Mouse (Mus musculus): ENCODE measurements at regions not wholly inside any gene's neighbourhood (a gene's known extent, or its start where the extent isn't known, plus 50 kb on each side); places are given as distances from the start of the nearest gene placed in this dataset.

DNA sequence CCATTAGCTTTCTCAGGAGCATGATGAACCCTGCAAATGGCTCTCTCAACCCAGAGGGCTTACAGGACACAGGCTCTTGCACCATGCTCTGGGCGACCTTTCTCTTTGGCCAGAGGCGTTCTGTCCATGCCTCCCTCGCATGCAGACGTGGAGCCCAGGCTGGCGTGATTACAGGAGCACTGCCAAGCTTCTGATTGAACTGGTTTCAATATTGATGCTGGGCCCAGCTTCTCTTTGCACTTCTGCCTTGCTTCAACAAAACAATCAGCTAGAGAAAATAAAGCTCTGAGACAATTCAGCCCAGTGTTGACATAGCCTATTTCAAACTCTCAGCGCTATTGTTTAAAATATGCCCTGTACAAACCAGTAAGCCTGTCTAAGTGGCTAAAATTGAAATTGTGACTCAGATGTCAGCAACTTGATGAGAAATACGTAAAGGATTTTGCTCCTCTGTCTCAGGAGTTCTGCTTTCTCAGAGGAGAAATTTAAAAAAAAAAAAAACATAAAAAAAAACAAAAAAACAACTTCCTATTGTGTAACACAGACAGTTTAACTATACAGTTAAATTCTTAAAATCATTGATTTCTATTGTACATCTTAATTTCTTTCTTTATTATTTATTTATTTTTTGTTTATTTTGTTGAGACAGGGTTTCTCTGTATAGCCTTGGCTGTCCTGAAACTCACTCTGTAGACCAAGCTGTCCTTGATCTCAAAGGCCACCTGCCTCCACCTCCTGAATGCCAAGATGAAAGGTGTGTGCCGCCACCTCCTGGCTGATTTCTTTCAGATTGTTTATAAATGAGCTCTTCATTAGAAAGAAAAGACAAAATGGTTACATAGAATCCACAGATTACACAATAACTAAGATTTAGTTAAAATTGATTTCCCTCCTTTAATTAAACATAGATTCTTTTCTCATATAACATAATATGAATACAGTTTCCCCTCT lies 96.9 kb upstream of the Enpep start:
- Histone ChIP-seq H3K4me3 (ENCODE audit: inconsistent target) (no peak overlapping the region), H3K27ac (peak overlapping the region; percentile 51), H3K79me2 (ENCODE audit: inconsistent target) (no peaks in the 10 kb centered on the region), H3K36me3 (ENCODE audit: inconsistent target) (no peaks in the 10 kb centered on the region)
- 75% methylated on average over 8 of the region's 8 CpGs for WGBS (ENCODE audit: missing documents)

DNA sequence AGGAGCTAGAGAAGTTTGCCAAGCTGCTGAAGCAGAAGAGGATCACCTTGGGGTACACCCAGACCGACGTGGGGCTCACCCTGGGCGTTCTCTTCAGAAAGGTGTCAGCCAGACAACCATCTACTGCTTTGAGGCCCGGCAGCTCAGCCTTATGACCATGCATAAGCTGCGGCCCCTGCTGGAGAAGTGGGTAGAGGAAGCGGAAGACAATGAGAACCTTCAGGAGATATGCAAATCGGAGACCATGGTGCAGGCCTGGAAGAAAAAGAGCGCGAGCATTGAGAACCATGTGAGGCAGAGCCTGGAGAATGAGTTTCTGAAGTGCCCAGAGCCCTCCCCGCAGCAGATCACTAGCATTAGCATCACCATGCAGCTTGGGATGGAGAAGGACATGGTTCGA lies 98.1 kb upstream of the Elovl6 start:
- H3K79me2 ChIP-seq (ENCODE audit: inconsistent target), result no peaks in the 10 kb centered on the region
- WGBS (ENCODE audit: missing documents), result 79% methylated on average over 11 of the region's 11 CpGs
- no peak overlapping the region for H3K27ac ChIP-seq
- no peaks in the 10 kb centered on the region for H3K36me3 ChIP-seq (ENCODE audit: inconsistent target)
- no peak overlapping the region for H3K4me3 ChIP-seq (ENCODE audit: inconsistent target)

DNA sequence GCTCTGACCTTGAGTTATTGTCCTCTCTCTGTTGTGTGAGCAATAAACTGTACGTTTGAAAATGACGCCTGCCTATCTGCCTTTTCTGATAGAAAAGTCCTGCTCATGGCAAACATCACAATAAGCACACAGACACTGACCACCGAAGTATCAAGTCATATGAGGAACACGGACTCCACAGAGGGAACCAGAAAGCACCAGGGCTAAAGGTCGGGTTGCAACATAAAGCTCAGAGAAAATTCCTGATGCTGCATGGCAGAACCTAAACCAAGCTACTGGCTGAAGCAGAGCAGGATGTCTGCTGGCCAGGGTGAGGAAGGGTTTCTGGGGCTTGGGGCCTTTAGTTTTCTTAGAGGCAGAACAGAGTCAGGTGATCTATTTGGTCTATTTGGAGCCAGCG lies 94.5 kb upstream of the Elovl6 start:
- Histone ChIP-seq H3K36me3 (ENCODE audit: inconsistent target) (no peaks in the 10 kb centered on the region), H3K79me2 (ENCODE audit: inconsistent target) (no peaks in the 10 kb centered on the region), H3K4me3 (ENCODE audit: inconsistent target) (no peak overlapping the region), H3K27ac (no peak overlapping the region)
- WGBS (ENCODE audit: missing documents), result 85% methylated on average over 6 of the region's 6 CpGs

DNA sequence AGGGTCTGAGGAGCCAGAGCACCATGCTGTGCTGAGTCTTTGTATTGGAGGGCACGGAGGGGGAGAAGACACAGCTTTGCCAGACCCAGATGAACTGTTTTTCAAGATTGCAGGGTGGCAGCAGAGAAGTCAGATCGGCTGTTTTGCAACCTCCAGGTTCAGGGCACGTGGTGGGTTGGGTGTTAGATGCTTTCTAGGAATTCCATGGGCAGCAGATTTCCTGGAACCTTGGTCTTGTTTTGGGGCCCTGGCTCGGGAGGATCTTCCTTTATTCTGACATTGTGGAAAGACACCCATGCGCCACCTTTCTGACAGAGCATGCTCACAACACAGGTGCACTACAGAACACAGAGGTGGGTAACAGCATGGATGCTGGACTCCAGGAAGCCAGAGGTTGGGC lies 89.4 kb upstream of the Elovl6 start:
- Histone ChIP-seq H3K36me3 (ENCODE audit: inconsistent target) (no peaks in the 10 kb centered on the region), H3K27ac (no peak overlapping the region), H3K79me2 (ENCODE audit: inconsistent target) (no peaks in the 10 kb centered on the region), H3K4me3 (ENCODE audit: inconsistent target) (no peak overlapping the region)
- 65% methylated on average over 5 of the region's 5 CpGs for WGBS (ENCODE audit: missing documents)

DNA sequence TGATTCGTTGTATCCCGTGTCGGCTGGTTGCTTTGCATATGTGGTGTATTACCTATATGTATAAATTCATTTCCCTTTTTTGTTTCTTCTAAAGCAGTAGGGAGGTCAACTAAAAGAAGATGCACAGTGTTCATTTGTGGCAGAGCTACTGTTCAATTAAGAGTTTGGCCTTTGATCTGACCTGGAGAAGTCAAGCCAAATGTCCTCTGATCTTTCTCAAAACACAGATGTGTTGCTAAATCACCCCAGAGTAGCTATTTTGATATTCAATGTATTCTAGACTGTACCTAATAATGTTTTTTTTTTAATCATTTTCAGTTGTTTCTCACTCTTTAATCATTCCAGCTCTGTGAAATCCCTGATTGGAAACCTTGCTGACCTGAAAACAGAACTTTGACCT lies 87.9 kb upstream of the Elovl6 start:
- H3K27ac ChIP-seq, result no peak overlapping the region
- no peaks in the 10 kb centered on the region for H3K36me3 ChIP-seq (ENCODE audit: inconsistent target)
- H3K79me2 ChIP-seq (ENCODE audit: inconsistent target), result no peaks in the 10 kb centered on the region
- no peak overlapping the region for H3K4me3 ChIP-seq (ENCODE audit: inconsistent target)
- WGBS (ENCODE audit: missing documents), result 90% methylated on average over 3 of the region's 3 CpGs

DNA sequence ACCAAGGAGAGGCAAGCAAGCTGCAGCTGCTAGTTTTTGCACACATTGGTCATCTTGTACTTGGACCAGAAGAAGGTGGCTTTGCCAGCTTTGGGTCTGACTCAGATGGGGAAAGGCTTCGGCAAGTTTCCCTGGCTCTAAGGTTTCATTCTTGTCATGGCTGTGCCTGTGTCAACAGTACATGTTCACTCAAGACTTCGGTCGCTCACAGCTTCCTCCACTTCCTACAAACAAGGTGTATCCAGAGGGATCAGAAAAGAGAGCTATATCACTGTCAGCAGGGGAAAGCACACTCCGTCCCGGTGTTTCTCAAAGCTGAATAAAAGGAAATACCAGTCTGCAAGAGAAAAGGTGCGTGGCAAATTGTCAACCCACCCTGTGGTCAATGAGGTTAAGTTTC lies 86.2 kb upstream of the Elovl6 start:
- Histone ChIP-seq H3K36me3 (ENCODE audit: inconsistent target) (no peaks in the 10 kb centered on the region), H3K27ac (no peak overlapping the region), H3K4me3 (ENCODE audit: inconsistent target) (no peak overlapping the region), H3K79me2 (ENCODE audit: inconsistent target) (no peaks in the 10 kb centered on the region)
- 83% methylated on average over 6 of the region's 6 CpGs for WGBS (ENCODE audit: missing documents)

DNA sequence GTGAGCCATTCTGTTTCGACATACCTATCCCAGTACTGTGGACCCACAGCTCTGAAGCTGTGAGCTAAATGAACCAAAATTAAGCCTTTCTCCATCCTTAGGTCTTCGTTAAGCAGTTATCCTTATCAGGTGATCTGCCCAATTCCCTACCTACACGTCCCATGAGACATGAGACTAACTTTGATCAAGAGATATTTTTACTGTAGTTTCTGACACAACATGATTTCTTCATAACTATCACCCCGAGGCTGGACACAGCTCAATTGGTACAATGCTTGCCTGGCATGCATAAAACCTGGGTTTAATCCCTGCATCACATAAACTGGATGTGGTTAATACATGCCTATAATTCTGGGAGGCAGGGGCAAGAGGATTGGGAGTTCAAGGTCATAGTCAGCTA lies 82.2 kb upstream of the Elovl6 start:
- Histone ChIP-seq H3K27ac (no peak overlapping the region), H3K4me3 (ENCODE audit: inconsistent target) (no peak overlapping the region), H3K79me2 (ENCODE audit: inconsistent target) (no peaks in the 10 kb centered on the region), H3K36me3 (ENCODE audit: inconsistent target) (no peaks in the 10 kb centered on the region)
- 94% methylated on average over 4 of the region's 4 CpGs for WGBS (ENCODE audit: missing documents)

DNA sequence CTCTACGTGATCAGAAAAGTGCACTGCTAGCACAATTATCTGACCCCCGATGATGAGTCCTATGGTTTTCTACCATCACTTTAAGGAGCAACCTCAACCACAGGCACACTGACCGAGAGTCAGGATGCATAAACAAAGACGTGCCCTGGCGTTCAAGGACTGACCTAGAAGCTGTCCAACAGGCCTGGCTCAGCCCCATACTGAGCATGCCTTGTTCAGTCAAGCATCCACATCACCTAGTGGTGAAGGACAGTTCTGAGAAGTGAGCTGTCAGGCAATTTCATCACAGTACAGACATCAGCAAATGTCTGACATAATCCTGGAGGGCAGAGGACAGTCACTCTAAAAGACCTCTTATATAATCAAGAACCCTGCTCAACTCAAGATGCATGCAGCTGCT lies 81.5 kb upstream of the Elovl6 start:
- no peak overlapping the region for H3K27ac ChIP-seq
- H3K79me2 ChIP-seq (ENCODE audit: inconsistent target), result no peaks in the 10 kb centered on the region
- 94% methylated on average over 5 of the region's 5 CpGs for WGBS (ENCODE audit: missing documents)
- no peak overlapping the region for H3K4me3 ChIP-seq (ENCODE audit: inconsistent target)
- no peaks in the 10 kb centered on the region for H3K36me3 ChIP-seq (ENCODE audit: inconsistent target)

DNA sequence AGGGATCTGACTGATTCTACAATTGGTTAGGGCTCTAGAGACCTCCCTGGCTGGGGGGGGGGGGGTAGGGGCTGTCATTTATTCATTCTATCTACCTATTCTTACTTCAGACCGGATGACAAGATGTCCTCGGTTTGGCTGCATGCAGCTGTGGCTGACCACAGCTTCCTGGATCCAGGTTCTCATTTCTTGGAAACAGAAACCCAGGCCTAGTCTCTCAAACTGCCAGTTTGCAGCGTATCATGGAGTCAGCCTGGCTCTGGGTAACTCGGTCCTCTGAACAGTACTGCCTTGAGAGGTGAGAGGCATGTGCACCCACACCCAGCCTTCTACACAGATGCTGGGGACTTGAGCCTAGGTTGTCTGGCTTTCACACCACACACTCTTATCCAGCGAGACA lies 62.1 kb upstream of the Elovl6 start:
- H3K4me3 ChIP-seq (ENCODE audit: inconsistent target), result no peak overlapping the region
- H3K79me2 ChIP-seq (ENCODE audit: inconsistent target), result no peaks in the 10 kb centered on the region
- WGBS (ENCODE audit: missing documents), result 28% methylated on average over 5 of the region's 5 CpGs
- no peak overlapping the region for H3K27ac ChIP-seq
- no peaks in the 10 kb centered on the region for H3K36me3 ChIP-seq (ENCODE audit: inconsistent target)

DNA sequence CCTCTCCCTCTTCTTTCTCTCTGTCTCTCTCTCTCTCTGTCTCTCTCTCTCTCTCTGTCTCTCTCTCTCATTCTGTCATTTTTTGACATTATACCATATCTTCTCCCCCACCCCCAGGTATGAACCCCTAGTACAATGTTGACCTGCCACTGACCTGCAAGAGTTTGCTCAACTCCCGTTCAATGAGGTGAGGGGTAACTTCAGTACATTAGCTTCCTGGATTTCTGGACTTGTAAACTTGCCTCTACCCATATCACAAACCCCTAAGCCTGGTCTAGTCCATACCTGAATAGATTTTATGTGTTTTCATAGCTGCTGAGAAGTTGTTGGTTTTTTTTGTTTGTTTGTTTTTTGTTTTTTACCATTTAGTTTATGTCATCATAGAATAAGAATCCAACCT lies 60.8 kb upstream of the Elovl6 start:
- Histone ChIP-seq H3K79me2 (ENCODE audit: inconsistent target) (no peaks in the 10 kb centered on the region), H3K27ac (no peak overlapping the region), H3K4me3 (ENCODE audit: inconsistent target) (no peak overlapping the region), H3K36me3 (ENCODE audit: inconsistent target) (no peaks in the 10 kb centered on the region)
- 53% methylated on average over 1 of the region's 1 CpGs for WGBS (ENCODE audit: missing documents)

DNA sequence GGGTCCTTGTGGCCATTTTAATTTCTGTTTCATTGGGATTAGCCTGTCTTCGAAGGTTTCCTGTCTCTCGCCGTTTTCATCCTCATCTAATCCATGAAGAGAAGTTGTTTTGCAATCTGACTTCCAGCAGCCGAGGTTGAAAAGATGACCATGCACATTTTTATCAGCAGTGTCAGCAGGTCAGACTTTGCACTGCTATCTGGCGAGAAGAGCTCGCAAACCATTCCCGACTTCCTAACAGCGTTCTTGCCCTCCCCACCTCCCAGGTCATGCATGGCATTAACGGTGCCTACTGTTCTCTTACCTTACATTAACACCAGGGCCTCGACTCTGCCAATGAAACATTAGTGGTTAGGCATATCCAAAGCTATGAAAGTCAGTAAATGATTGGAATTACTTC lies 60.1 kb upstream of the Elovl6 start:
- H3K27ac ChIP-seq, result no peak overlapping the region
- H3K36me3 ChIP-seq (ENCODE audit: inconsistent target), result no peaks in the 10 kb centered on the region
- WGBS (ENCODE audit: missing documents), result 15% methylated on average over 10 of the region's 10 CpGs
- no peak overlapping the region for H3K4me3 ChIP-seq (ENCODE audit: inconsistent target)
- H3K79me2 ChIP-seq (ENCODE audit: inconsistent target), result no peaks in the 10 kb centered on the region

DNA sequence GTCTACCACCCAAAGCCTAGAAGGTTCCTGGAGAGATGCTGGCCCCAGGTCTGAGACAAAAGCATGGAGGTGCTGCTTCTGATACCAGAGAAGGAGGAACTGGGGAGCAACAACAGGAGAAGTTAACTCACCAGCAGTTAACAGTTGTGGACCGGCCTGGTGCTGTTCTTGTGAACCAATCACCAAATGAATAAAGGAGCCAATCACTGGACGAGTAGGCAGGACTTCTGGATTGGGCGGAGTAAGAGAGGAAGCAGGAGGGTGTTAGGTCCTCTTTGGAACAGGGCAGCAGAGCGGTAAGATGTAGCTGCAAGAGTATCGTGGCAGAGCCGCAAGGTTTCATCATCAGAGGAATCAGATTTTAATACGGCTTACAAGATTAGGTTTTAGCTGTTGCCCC lies 57.7 kb upstream of the Elovl6 start:
- no peaks in the 10 kb centered on the region for H3K79me2 ChIP-seq (ENCODE audit: inconsistent target)
- 93% methylated on average over 7 of the region's 7 CpGs for WGBS (ENCODE audit: missing documents)
- no peak overlapping the region for H3K27ac ChIP-seq
- H3K4me3 ChIP-seq (ENCODE audit: inconsistent target), result no peak overlapping the region
- no peaks in the 10 kb centered on the region for H3K36me3 ChIP-seq (ENCODE audit: inconsistent target)

DNA sequence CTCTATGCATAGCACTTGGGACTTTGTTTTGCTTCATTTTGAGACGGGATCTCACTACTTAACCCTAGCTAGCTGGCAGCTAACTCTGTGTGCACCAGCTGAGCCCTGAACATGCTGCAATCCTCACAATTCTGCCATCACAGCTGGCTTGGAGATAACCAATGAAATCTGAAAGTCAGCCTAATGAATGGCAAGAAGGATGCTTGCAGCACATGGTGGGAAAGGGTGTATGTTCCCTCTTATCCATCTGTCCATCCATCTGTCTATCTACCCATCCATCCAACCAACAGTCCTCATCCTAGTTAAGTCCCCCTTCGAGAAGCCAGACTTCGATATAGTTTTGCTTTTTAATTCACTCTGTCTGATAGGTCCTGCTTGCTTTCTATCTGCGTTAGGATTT lies 55.9 kb upstream of the Elovl6 start:
- 93% methylated on average over 4 of the region's 4 CpGs for WGBS (ENCODE audit: missing documents)
- H3K36me3 ChIP-seq (ENCODE audit: inconsistent target), result no peaks in the 10 kb centered on the region
- no peaks in the 10 kb centered on the region for H3K79me2 ChIP-seq (ENCODE audit: inconsistent target)
- no peak overlapping the region for H3K27ac ChIP-seq
- no peak overlapping the region for H3K4me3 ChIP-seq (ENCODE audit: inconsistent target)

DNA sequence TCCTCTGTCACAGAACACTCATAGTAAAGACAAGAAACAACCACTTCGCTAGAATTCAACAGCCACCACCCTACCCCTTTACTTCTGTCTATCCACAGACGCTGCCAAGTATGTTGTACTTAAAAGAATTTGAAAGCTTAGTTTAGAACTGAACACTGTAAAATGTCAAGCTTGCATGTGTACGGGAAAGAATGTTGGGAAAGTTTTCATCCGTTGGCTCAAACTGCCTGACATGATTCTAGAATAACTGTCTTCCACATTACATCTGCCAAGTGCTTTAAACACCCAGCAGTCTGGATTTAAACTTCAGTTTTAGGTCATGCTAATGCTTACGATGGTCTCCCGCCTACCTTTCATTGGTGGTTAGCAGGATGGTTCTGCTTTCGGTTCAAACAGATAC lies 54.1 kb upstream of the Elovl6 start:
- 95% methylated on average over 6 of the region's 7 CpGs for WGBS (ENCODE audit: missing documents)
- H3K4me3 ChIP-seq (ENCODE audit: inconsistent target), result no peak overlapping the region
- H3K79me2 ChIP-seq (ENCODE audit: inconsistent target), result no peaks in the 10 kb centered on the region
- H3K27ac ChIP-seq, result no peak overlapping the region
- H3K36me3 ChIP-seq (ENCODE audit: inconsistent target), result no peaks in the 10 kb centered on the region

DNA sequence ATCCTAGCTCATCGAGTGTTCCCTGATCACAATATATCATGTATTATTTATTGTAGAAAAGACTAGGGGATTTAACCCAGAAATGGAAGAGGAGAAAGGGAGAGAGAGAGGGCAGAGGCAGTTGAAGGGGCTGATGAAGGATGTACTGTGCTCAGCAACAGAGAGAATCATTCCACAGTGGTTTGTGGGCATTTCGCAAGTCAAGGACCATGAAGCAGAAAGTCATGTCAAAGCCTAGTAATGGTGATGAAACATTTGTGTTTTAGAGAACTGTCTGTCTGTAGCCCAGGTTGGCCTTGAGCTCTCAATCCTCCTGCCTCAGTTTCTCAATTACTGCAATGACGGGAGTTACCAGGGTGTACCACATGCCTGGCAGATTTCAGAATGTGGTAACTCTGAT lies 50.9 kb upstream of the Elovl6 start:
- Histone ChIP-seq H3K79me2 (ENCODE audit: inconsistent target) (no peaks in the 10 kb centered on the region), H3K27ac (no peak overlapping the region), H3K36me3 (ENCODE audit: inconsistent target) (no peaks in the 10 kb centered on the region), H3K4me3 (ENCODE audit: inconsistent target) (no peak overlapping the region)
- WGBS (ENCODE audit: missing documents), result 70% methylated on average over 3 of the region's 3 CpGs
